Comparison of ENCODE assay signal across 27 mouse cellular contexts in the genomic region with DNA sequence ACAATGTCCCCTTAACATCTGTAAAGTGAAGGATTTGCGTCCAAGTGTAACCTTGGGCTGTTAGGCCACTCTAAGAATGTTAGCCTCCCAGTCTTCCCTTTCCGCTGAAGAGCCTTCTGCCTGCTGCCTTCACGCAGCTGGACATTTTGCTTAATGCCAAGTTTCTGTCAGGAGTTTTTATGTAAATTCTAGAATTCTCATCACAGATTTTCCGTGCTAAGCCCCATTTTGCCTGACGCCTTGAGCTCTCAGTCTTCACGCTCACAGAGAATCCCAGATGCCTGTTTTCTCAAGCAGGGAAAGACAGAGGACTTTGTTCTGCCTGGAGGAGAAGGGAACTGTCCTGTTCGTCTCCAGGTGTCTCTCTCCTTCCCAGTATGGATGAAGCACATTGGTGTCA.
DNase-seq lines count a peak whose midpoint lies in the region; ATAC-seq and TF ChIP-seq lines count a peak whose summit lies in the region.
"Had no signal": no experiment of that assay in that cellular context is flagged by ENCODE, and none has a peak within 500 bp of the region (broad histone marks: within the 10 kb centered on the region; RNA-seq: fewer than 3 reads in every experiment).

No protein-coding gene starts in this region.

- H3K9me3 ChIP-seq in forebrain, embryonic 15.5 days: no peaks in the 10 kb centered on the region
- no peaks in the 10 kb centered on the region for H3K9me3 ChIP-seq in forebrain, embryonic 10.5 days
- no peaks in the 10 kb centered on the region for H3K9me3 ChIP-seq in midbrain, postnatal 0 days (ENCODE audit: low read length)
- H3K9me3 ChIP-seq in midbrain, embryonic 10.5 days (replicated peaks): no peaks in the 10 kb centered on the region
- H3K9me3 ChIP-seq in forebrain, postnatal 0 days (ENCODE audit: low read length): no peaks in the 10 kb centered on the region
- no peaks in the 10 kb centered on the region for H3K9me3 ChIP-seq in stomach, postnatal 0 days (ENCODE audit: control insufficient read depth, low read length)
- H3K9me3 ChIP-seq: hindbrain, embryonic 13.5 days; limb, embryonic 13.5 days; neural tube, embryonic 13.5 days; stomach, embryonic 15.5 days had no signal

- TF ChIP-seq EP300 in stomach, postnatal 0 days (optimal IDR thresholded peaks at IDR 0.05): no peak

- H3K4me2 ChIP-seq in forebrain, embryonic 15.5 days (replicated peaks): no peak overlapping the region
- H3K4me2 ChIP-seq in midbrain, postnatal 0 days (ENCODE audit: low read depth, low read length, poor library complexity, severe bottlenecking): no peak overlapping the region
- H3K4me2 ChIP-seq in forebrain, postnatal 0 days (ENCODE audit: low read depth): no peak overlapping the region
- H3K4me2 ChIP-seq in stomach, postnatal 0 days (replicated peaks; ENCODE audit: low read depth): no peak overlapping the region
- H3K4me2 ChIP-seq: heart, embryonic 11.5 days; hindbrain, embryonic 13.5 days; limb, embryonic 13.5 days; liver, embryonic 11.5 days; neural tube, embryonic 13.5 days; stomach, embryonic 15.5 days had no signal

- ATAC-seq in forebrain, embryonic 15.5 days (replicated peaks): no peak; the same call in 1 of the 2 replicates
- ATAC-seq in midbrain, postnatal 0 days (ENCODE audit: low FRiP score): no peak
- peak; percentile 28; the same call in 1 of the 2 replicates for ATAC-seq in forebrain, postnatal 0 days
- ATAC-seq in stomach, postnatal 0 days (ENCODE audit: low FRiP score, low TSS enrichment): no peak
- ATAC-seq: intestine, postnatal 0 days had no signal

- peak overlapping the region; percentile 51 for H3K27ac ChIP-seq in forebrain, embryonic 15.5 days (replicated peaks)
- H3K27ac ChIP-seq in forebrain, embryonic 10.5 days: no peak overlapping the region
- H3K27ac ChIP-seq in midbrain, postnatal 0 days (ENCODE audit: low read depth, low read length): no peak overlapping the region
- no peak overlapping the region for H3K27ac ChIP-seq in midbrain, embryonic 10.5 days (replicated peaks)
- H3K27ac ChIP-seq in forebrain, postnatal 0 days (ENCODE audit: low read depth, low read length): 0 out of 2 replicates have a peak overlapping the region, but pooled peaks have one; percentile 41
- no peak overlapping the region for H3K27ac ChIP-seq in stomach, postnatal 0 days (replicated peaks)
- H3K27ac ChIP-seq: gastrocnemius, adult 2 months; hindbrain, embryonic 13.5 days; limb, embryonic 13.5 days; neural tube, embryonic 13.5 days; stomach, embryonic 15.5 days had no signal

- no peak for DNase-seq in forebrain, embryonic 10.5 days (ENCODE audit: extremely low spot score, low spot score)
- peak; percentile 5 to 10 for DNase-seq in kidney, postnatal 4 days
- no peak for DNase-seq in kidney, adult 9 months
- peak; percentile 58 for DNase-seq in midbrain, postnatal 0 days (ENCODE audit: low spot score)
- no peak for DNase-seq in midbrain, embryonic 10.5 days (ENCODE audit: low spot score)
- peak; percentile 66 for DNase-seq in forebrain, postnatal 0 days
- no peak for DNase-seq in stomach, postnatal 0 days (ENCODE audit: low spot score)
- DNase-seq: adrenal gland, postnatal 36 days; B cell, adult 2 months; cerebellum, adult 11 months; cerebellum, adult 9-11 months; gastrocnemius, adult 2 months; gastrocnemius, postnatal 36 days; heart, adult 18-20 months; heart, postnatal 36 days; lung, postnatal 14 days; right cerebral cortex, postnatal 14 days; thymus, postnatal 14 days had no signal

- H3K4me3 ChIP-seq in forebrain, embryonic 15.5 days: no peak overlapping the region
- no peak overlapping the region for H3K4me3 ChIP-seq in forebrain, embryonic 10.5 days
- no peak overlapping the region for H3K4me3 ChIP-seq in midbrain, postnatal 0 days (ENCODE audit: low read depth, low read length)
- no peak overlapping the region for H3K4me3 ChIP-seq in midbrain, embryonic 10.5 days
- H3K4me3 ChIP-seq in forebrain, postnatal 0 days (ENCODE audit: low read depth, low read length): no peak overlapping the region
- H3K4me3 ChIP-seq in stomach, postnatal 0 days (ENCODE audit: low read depth, low read length): no peak overlapping the region
- H3K4me3 ChIP-seq: erythroblast, embryonic 14.5 days; gastrocnemius, adult 2 months; hindbrain, embryonic 13.5 days; limb, embryonic 13.5 days; neural tube, embryonic 13.5 days; stomach, embryonic 15.5 days had no signal

- no peak overlapping the region for H3K9ac ChIP-seq in forebrain, embryonic 15.5 days (replicated peaks)
- H3K9ac ChIP-seq in midbrain, postnatal 0 days (replicated peaks; ENCODE audit: low read length, poor library complexity, severe bottlenecking): no peak overlapping the region
- H3K9ac ChIP-seq in forebrain, postnatal 0 days: no peak overlapping the region
- H3K9ac ChIP-seq in stomach, postnatal 0 days (ENCODE audit: low read length): no peak overlapping the region
- H3K9ac ChIP-seq: hindbrain, embryonic 13.5 days; limb, embryonic 13.5 days; neural tube, embryonic 13.5 days; stomach, embryonic 15.5 days had no signal

- H3K4me1 ChIP-seq in forebrain, embryonic 15.5 days: peaks cover 6% of the 10 kb centered on the region; the same call in 1 of the 2 replicates
- H3K4me1 ChIP-seq in forebrain, embryonic 10.5 days: no peaks in the 10 kb centered on the region
- no peaks in the 10 kb centered on the region for H3K4me1 ChIP-seq in midbrain, postnatal 0 days (ENCODE audit: insufficient read depth, low read length)
- no peaks in the 10 kb centered on the region for H3K4me1 ChIP-seq in midbrain, embryonic 10.5 days
- no peaks in the 10 kb centered on the region for H3K4me1 ChIP-seq in forebrain, postnatal 0 days (ENCODE audit: insufficient read depth)
- no peaks in the 10 kb centered on the region for H3K4me1 ChIP-seq in stomach, postnatal 0 days (replicated peaks; ENCODE audit: control insufficient read depth, insufficient read depth)
- H3K4me1 ChIP-seq: limb, embryonic 13.5 days; stomach, embryonic 15.5 days had no signal

- no peaks in the 10 kb centered on the region for H3K36me3 ChIP-seq in forebrain, embryonic 15.5 days
- H3K36me3 ChIP-seq in forebrain, embryonic 10.5 days (replicated peaks): no peaks in the 10 kb centered on the region
- no peaks in the 10 kb centered on the region for H3K36me3 ChIP-seq in midbrain, postnatal 0 days (ENCODE audit: insufficient read depth, low read length)
- H3K36me3 ChIP-seq in midbrain, embryonic 10.5 days: no peaks in the 10 kb centered on the region
- no peaks in the 10 kb centered on the region for H3K36me3 ChIP-seq in forebrain, postnatal 0 days (ENCODE audit: insufficient read depth)
- no peaks in the 10 kb centered on the region for H3K36me3 ChIP-seq in stomach, postnatal 0 days (ENCODE audit: control insufficient read depth, insufficient read depth, low read length)
- H3K36me3 ChIP-seq: hindbrain, embryonic 13.5 days; limb, embryonic 13.5 days; neural tube, embryonic 13.5 days; stomach, embryonic 15.5 days had no signal

- no peaks in the 10 kb centered on the region for H3K27me3 ChIP-seq in forebrain, embryonic 15.5 days
- no peaks in the 10 kb centered on the region for H3K27me3 ChIP-seq in forebrain, embryonic 10.5 days (ENCODE audit: poor library complexity, severe bottlenecking)
- no peaks in the 10 kb centered on the region for H3K27me3 ChIP-seq in midbrain, postnatal 0 days (ENCODE audit: insufficient read depth, low read length)
- no peaks in the 10 kb centered on the region for H3K27me3 ChIP-seq in midbrain, embryonic 10.5 days (ENCODE audit: low read depth, poor library complexity, severe bottlenecking)
- no peaks in the 10 kb centered on the region for H3K27me3 ChIP-seq in forebrain, postnatal 0 days (ENCODE audit: insufficient read depth, low read length)
- no peaks in the 10 kb centered on the region for H3K27me3 ChIP-seq in stomach, postnatal 0 days (ENCODE audit: control insufficient read depth, insufficient read depth, low read length)
- H3K27me3 ChIP-seq: hindbrain, embryonic 13.5 days; limb, embryonic 13.5 days; neural tube, embryonic 13.5 days; stomach, embryonic 15.5 days had no signal

- TF ChIP-seq CTCF in midbrain, postnatal 0 days (IDR thresholded peaks at IDR 0.05): no peak
- no peak for TF ChIP-seq CTCF in forebrain, postnatal 0 days (IDR thresholded peaks at IDR 0.05; ENCODE audit: low read depth)
- no peak for TF ChIP-seq CTCF in stomach, postnatal 0 days (IDR thresholded peaks at IDR 0.05; ENCODE audit: low read depth)

- WGBS in forebrain, embryonic 15.5 days: 67% methylated on average over 7 of the region's 7 CpGs
- 87% methylated on average over 7 of the region's 7 CpGs for WGBS in forebrain, embryonic 10.5 days
- 62% methylated on average over 7 of the region's 7 CpGs for WGBS in midbrain, postnatal 0 days
- 89% methylated on average over 7 of the region's 7 CpGs for WGBS in midbrain, embryonic 10.5 days
- 49% methylated on average over 7 of the region's 7 CpGs for WGBS in forebrain, postnatal 0 days
- WGBS in stomach, postnatal 0 days: 58% methylated on average over 7 of the region's 7 CpGs

Comparison
In these comparisons a context has a peak if more than half of its experiments do, and no peak if none do; other contexts are left out.
1. H3K27ac ChIP-seq: peak in forebrain, embryonic 15.5 days (single experiment) and forebrain, postnatal 0 days (single experiment); none in forebrain, embryonic 10.5 days (single experiment), midbrain, postnatal 0 days (single experiment), midbrain, embryonic 10.5 days (single experiment) and stomach, postnatal 0 days (single experiment).
2. DNase-seq: peak in kidney, postnatal 4 days (2 of 2), midbrain, postnatal 0 days (single experiment) and forebrain, postnatal 0 days (single experiment); none in forebrain, embryonic 10.5 days (single experiment), kidney, adult 9 months (single experiment), midbrain, embryonic 10.5 days (single experiment) and stomach, postnatal 0 days (single experiment).